Mouse (Mus musculus): Measurements from ENCODE around the gene Lsp1.

Gene Lsp1

DNA sequence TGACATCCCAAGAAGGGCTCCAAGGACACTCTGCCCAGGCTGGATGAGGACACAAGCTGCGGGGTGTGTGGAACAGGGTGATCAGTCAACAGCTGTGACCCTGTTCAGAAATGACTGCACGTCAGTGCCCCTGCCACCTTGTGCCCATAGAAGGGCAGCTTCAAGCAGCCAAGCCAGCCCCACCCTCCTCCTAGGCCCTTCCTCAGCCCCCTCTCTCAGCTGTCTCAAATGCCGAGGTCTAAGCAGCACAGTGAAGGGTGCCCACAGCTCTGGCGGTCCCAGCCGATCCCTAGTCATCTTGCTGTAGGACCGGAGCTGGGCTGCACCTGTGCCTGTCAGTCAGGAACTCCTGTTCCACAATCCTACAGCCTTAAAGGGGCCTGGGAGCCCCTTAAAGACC is 1.6 kb downstream of the Lsp1 start:
- H3K4me1 ChIP-seq (replicated peaks; ENCODE audit: low read depth, low read length), result no peaks in the 10 kb centered on the region
- TF ChIP-seq POU5F1 (IDR thresholded peaks at IDR 0.05; ENCODE audit: borderline replicate concordance, low read length), result no peak
- peaks cover 48% of the 10 kb centered on the region for H3K27me3 ChIP-seq (ENCODE audit: insufficient read depth, low read length)
- H3K9me3 ChIP-seq (ENCODE audit: low read length), result no peaks in the 10 kb centered on the region
- H3K4me3 ChIP-seq (replicated peaks; ENCODE audit: low read length), result no peak overlapping the region
- no peaks in the 10 kb centered on the region for H3K36me3 ChIP-seq (ENCODE audit: insufficient read depth, low read length)

DNA sequence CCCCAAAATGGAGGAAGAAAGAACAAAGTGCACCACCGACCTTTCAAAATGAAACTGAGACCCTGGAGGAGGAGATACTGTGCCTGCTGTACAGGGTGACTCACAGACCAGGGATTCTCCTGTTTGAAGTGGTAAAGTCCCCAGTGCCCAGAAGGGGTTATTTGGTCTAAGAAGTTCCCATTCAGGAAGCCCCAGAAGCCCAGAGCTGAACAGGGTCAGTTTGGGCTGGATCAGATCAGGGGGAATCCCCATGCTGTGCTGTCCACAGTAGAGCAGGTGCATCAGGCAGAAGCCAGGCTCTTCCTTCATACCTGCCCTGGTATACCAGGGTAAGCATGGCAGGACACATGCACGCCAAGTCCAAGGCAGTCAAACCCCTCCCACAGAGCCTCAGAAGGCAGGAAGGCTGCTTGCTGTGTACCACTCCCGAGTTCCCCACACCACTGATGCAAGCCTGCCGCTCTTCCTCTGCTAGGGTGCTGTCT is 2.0 kb downstream of the Lsp1 start:
- Histone ChIP-seq H3K36me3 (ENCODE audit: insufficient read depth, low read length) (no peaks in the 10 kb centered on the region), H3K4me1 (replicated peaks; ENCODE audit: low read depth, low read length) (no peaks in the 10 kb centered on the region), H3K4me3 (replicated peaks; ENCODE audit: low read length) (no peak overlapping the region), H3K9me3 (ENCODE audit: low read length) (no peaks in the 10 kb centered on the region), H3K27me3 (ENCODE audit: insufficient read depth, low read length) (peaks cover 48% of the 10 kb centered on the region)
- TF ChIP-seq NANOG (IDR thresholded peaks at IDR 0.05; ENCODE audit: borderline replicate concordance, low read length) (no peak), CTCF (conservative IDR thresholded peaks at IDR 0.05; ENCODE audit: low read length) (no peak), POU5F1 (IDR thresholded peaks at IDR 0.05; ENCODE audit: borderline replicate concordance, low read length) (no peak)

DNA sequence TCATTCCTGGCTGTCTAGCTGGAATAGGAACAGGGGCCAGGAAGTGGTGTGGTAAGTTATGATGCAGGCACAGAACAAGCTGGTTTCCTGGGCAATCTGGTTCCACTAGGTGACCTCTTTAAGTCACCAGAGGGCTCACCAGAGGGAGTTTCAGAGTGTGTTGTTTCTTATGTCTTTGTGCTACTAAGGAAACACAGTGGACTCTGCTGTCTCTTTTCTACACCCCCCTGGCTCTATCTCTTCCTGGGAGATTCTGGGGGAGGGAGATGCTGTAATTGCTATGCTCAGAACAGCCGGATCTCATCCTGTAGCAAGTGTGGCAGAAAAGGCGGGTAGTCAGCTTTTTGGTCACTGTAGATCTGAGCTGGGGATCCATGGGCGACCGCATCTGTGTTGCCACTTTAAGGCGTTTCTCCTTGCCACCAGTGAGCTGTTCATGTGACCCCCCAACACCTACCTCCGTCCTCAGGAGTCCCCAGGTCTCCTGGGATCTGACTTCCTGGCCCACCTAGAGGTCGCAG is 9.6 kb downstream of the Lsp1 start:
- Histone ChIP-seq H3K4me3 (replicated peaks; ENCODE audit: low read length) (no peak overlapping the region), H3K4me1 (replicated peaks; ENCODE audit: low read depth, low read length) (no peaks in the 10 kb centered on the region), H3K27me3 (ENCODE audit: insufficient read depth, low read length) (peaks cover 32% of the 10 kb centered on the region), H3K36me3 (ENCODE audit: insufficient read depth, low read length) (no peaks in the 10 kb centered on the region), H3K9me3 (ENCODE audit: low read length) (no peaks in the 10 kb centered on the region)
- TF ChIP-seq NANOG (IDR thresholded peaks at IDR 0.05; ENCODE audit: borderline replicate concordance, low read length) (no peak), POU5F1 (IDR thresholded peaks at IDR 0.05; ENCODE audit: borderline replicate concordance, low read length) (no peak)

DNA sequence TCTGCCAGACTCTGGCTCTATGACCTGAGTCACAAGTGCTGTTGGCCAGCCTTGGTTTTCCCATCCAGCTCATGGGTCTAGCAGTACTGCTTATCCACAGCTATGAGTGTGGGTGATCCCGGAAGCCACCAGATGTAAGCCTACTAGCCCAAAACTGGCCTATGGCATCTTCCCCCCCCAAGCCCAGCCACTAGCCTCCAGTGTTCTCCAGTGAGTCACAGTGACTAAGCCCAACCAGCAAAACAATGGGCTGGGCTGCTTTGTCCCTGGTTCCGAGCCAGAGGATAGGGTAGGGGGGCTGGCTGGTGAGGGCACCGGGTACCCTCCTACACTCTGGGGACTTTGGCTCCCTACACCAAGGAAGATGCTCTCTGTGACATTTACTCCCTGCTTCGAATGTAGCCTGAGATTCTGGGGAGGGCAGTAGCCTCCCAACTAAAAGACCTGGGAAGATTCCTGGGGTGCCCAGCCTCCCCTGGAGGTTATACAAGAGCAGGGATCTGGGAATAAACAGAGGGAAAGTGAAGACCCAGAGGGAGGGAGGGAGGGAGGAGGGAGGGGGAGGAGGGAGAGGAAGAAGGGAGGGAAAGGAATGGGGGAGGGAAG is 10.3 kb downstream of the Lsp1 start:
- TF ChIP-seq POU5F1 (IDR thresholded peaks at IDR 0.05; ENCODE audit: borderline replicate concordance, low read length), result no peak
- TF ChIP-seq NANOG (IDR thresholded peaks at IDR 0.05; ENCODE audit: borderline replicate concordance, low read length), result no peak
- TF ChIP-seq CTCF (conservative IDR thresholded peaks at IDR 0.05; ENCODE audit: low read length), result no peak
- no peaks in the 10 kb centered on the region for H3K36me3 ChIP-seq (ENCODE audit: insufficient read depth, low read length)
- H3K4me3 ChIP-seq (replicated peaks; ENCODE audit: low read length), result no peak overlapping the region
- H3K9me3 ChIP-seq (ENCODE audit: low read length), result no peaks in the 10 kb centered on the region
- H3K4me1 ChIP-seq (replicated peaks; ENCODE audit: low read depth, low read length), result no peaks in the 10 kb centered on the region
- peaks cover 32% of the 10 kb centered on the region for H3K27me3 ChIP-seq (ENCODE audit: insufficient read depth, low read length)

DNA sequence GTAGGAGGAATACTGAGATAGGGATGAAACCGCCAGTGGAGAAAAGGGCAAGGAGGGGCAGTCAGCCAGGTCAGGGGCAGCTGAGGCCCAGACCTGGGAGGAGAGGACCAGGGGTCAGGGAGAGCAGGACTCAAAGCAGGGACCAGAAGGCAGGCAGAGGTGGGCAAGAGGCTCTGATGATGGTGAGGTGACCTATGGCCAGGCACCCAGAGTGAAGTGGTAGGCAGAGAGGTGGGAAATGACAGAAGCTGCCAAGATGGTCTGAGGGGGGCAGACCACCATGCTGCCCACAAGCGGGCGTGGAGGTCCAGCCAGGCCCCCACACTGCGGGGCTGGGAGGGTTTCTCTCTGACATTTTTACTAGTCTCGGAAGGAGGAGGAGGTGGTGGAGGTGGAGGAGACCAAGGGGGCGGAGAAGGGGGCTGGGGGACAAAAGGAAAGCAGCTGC is 10.8 kb downstream of the Lsp1 start:
- no peak overlapping the region for H3K4me3 ChIP-seq (replicated peaks; ENCODE audit: low read length)
- no peaks in the 10 kb centered on the region for H3K9me3 ChIP-seq (ENCODE audit: low read length)
- TF ChIP-seq CTCF (conservative IDR thresholded peaks at IDR 0.05; ENCODE audit: low read length), result no peak
- no peak for TF ChIP-seq NANOG (IDR thresholded peaks at IDR 0.05; ENCODE audit: borderline replicate concordance, low read length)
- TF ChIP-seq POU5F1 (IDR thresholded peaks at IDR 0.05; ENCODE audit: borderline replicate concordance, low read length), result no peak

DNA sequence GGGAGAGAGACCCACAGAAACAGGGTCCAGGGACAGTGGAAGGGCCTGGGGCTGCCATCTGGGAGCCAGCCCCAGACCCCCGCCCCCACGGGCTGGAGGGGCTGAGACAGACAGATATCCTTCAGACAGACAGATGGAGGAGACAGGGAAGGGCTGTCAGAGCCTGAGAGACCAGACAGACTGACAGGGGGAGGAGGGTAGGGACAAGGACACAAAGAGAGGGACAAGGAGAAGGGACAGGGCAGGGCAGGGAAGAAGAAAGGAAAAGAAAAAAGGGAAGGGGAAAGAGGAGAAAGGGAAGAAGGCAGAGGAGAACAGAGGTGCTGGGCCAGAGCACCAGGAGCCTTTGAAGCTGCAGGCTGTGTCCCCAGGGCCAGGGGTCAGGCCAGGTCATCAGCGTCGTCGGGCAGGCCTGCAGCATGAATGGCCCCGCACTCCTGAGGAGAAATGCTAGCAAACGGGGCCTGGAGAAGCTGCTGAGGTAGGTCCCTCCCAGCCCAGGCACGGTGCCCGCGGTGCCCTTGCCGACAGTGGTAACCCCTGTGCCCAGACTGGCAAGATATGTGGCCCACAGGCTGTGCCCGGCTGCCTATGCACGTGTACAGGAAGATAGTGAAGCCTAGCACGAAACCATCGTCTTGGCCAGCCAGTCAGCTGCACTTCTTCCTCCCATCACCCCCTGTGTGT is 11.4 kb downstream of the Lsp1 start:
- peaks cover 39% of the 10 kb centered on the region for H3K27me3 ChIP-seq (ENCODE audit: insufficient read depth, low read length)
- H3K4me1 ChIP-seq (replicated peaks; ENCODE audit: low read depth, low read length), result no peaks in the 10 kb centered on the region
- no peaks in the 10 kb centered on the region for H3K9me3 ChIP-seq (ENCODE audit: low read length)
- no peak overlapping the region for H3K4me3 ChIP-seq (replicated peaks; ENCODE audit: low read length)
- no peak for TF ChIP-seq POU5F1 (IDR thresholded peaks at IDR 0.05; ENCODE audit: borderline replicate concordance, low read length)
- no peak for TF ChIP-seq CTCF (conservative IDR thresholded peaks at IDR 0.05; ENCODE audit: low read length)
- TF ChIP-seq NANOG (IDR thresholded peaks at IDR 0.05; ENCODE audit: borderline replicate concordance, low read length), result no peak
- H3K36me3 ChIP-seq (ENCODE audit: insufficient read depth, low read length), result no peaks in the 10 kb centered on the region

More for the DNA sequence above, 10.8 kb downstream of the Lsp1 start:
- Histone ChIP-seq H3K4me1 (replicated peaks; ENCODE audit: low read depth, low read length) (no peaks in the 10 kb centered on the region), H3K36me3 (ENCODE audit: insufficient read depth, low read length) (no peaks in the 10 kb centered on the region), H3K27me3 (ENCODE audit: insufficient read depth, low read length) (peaks cover 34% of the 10 kb centered on the region)

DNA sequence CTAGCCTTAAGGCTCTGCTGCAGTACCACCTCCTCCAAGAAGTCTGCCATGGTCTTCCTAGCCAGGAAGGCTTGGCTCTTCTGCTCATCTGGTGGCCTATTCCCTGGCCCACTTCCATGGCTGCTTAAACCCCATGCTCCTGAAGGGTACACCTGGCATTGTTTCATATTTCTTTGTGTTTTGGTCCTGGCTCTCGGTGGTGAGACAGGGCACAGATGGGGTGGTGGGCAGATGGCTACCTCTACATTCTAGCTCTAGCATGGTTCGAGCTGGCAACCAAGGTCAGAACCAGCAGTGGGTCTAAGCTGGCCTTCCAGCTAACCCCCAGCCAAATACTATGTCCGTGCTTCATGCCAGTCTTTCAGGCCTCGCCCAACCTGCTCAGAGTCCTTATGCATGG is 12.3 kb downstream of the Lsp1 start:
- Histone ChIP-seq H3K27me3 (ENCODE audit: insufficient read depth, low read length) (peaks cover 48% of the 10 kb centered on the region), H3K9me3 (ENCODE audit: low read length) (no peaks in the 10 kb centered on the region), H3K36me3 (ENCODE audit: insufficient read depth, low read length) (no peaks in the 10 kb centered on the region), H3K4me1 (replicated peaks; ENCODE audit: low read depth, low read length) (no peaks in the 10 kb centered on the region), H3K4me3 (replicated peaks; ENCODE audit: low read length) (no peak overlapping the region)
- TF ChIP-seq CTCF (conservative IDR thresholded peaks at IDR 0.05; ENCODE audit: low read length), result no peak
- no peak for TF ChIP-seq NANOG (IDR thresholded peaks at IDR 0.05; ENCODE audit: borderline replicate concordance, low read length)
- no peak for TF ChIP-seq POU5F1 (IDR thresholded peaks at IDR 0.05; ENCODE audit: borderline replicate concordance, low read length)

DNA sequence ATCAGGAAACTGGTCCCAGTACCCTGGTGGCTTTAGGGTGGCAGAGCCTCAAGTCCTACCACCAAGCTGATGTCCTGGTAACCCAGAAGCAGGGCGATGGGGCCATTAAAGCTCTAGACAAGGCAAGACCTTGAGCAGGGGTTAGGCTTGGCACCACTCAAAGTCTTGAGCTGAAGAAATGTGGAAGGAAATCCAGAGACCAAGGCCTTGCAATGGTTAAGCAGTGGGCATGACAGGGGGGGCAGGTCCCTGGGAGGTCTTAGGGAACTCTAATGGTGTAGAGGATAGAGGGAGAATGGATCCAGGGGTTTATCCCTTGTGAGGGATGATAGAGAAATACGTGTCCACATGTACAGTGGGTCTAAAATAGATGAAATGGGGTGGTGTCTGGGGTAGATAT is 12.9 kb downstream of the Lsp1 start:
- Histone ChIP-seq H3K4me1 (replicated peaks; ENCODE audit: low read depth, low read length) (no peaks in the 10 kb centered on the region), H3K4me3 (replicated peaks; ENCODE audit: low read length) (no peak overlapping the region), H3K36me3 (ENCODE audit: insufficient read depth, low read length) (no peaks in the 10 kb centered on the region), H3K9me3 (ENCODE audit: low read length) (no peaks in the 10 kb centered on the region), H3K27me3 (ENCODE audit: insufficient read depth, low read length) (peaks cover 53% of the 10 kb centered on the region)
- no peak for TF ChIP-seq POU5F1 (IDR thresholded peaks at IDR 0.05; ENCODE audit: borderline replicate concordance, low read length)
- no peak for TF ChIP-seq NANOG (IDR thresholded peaks at IDR 0.05; ENCODE audit: borderline replicate concordance, low read length)
- no peak for TF ChIP-seq CTCF (conservative IDR thresholded peaks at IDR 0.05; ENCODE audit: low read length)

Data from E14TG2a.4 (cell line).